Mouse (Mus musculus) thymus, postnatal 36 days (tissue): Measurements from ENCODE around the gene Gm4353.

ENCODE experiments used
- DNase-seq, 2 experiments: peaks; one replicate each; pipeline ENCODE4 v3.0.0; 2022; ENCODE audit warnings: mixed read lengths in 2 of 2

Gene Gm4353

GRCm38 (mm10) chr7:116039538-116040466 lies 44.6 kb downstream of the Gm4353 start:
- peak; percentile 72 to 78 for DNase-seq

- DNase-seq = no peak
These were observed 45.3 kb downstream of the Gm4353 start, which contains the start of gene 1110004F10Rik for GRCm38 (mm10) chr7:116039196-116039537. 1110004F10Rik (plus strand) TSS chr7:116039397.

GRCm38 (mm10) chr7:116038511-116038910 lies 45.9 kb downstream of the Gm4353 start, which contains the start of gene Sox6:
Sox6 (minus strand) TSS chr7:116038796.
- no peak for DNase-seq

- no peak for DNase-seq
These were observed 46.4 kb downstream of the Gm4353 start for GRCm38 (mm10) chr7:116038024-116038423.

- DNase-seq = no peak
These were observed 47.6 kb downstream of the Gm4353 start for GRCm38 (mm10) chr7:116036591-116037555.

GRCm38 (mm10) chr7:116035504-116035903 lies 48.9 kb downstream of the Gm4353 start:
- no peak for DNase-seq

GRCm38 (mm10) chr7:116034282-116034758 lies 50.1 kb downstream of the Gm4353 start:
- DNase-seq = peak in 1 of 2 experiments; percentile 11

GRCm38 (mm10) chr7:116033371-116034241 lies 50.8 kb downstream of the Gm4353 start:
- DNase-seq = peak; percentile 10 to 26
